Mouse (Mus musculus) hindbrain, embryonic 16.5 days (tissue): Measurements from ENCODE around the gene Mvb12b. TPM values are rescaled to one million over a fixed set of nuclear protein-coding genes. Genes with fewer than 3 reads are reported as not detected.
A peak's percentile ranks its signal among the peaks of the same experiment; 100 is the strongest.

ENCODE experiments used
- ATAC-seq: fragments of 200-750 bp; cut with Nextera tagmentation; 2 replicates; pipeline ENCODE4 v1.8.0; 2017; ENCODE audit warnings: moderate TSS enrichment, moderate library complexity
- H3K27ac ChIP-seq: fragments of 300-500 bp; sonication (generic); 2 replicates; pipeline ENCODE4 v1.5.1; 2014; ENCODE audit warnings: low read depth, mild to moderate bottlenecking, control low read depth, low read length, moderate library complexity
- H3K27me3 ChIP-seq: fragments of 300-500 bp; sonication (generic); replicated peaks from 2 replicates; pipeline ENCODE4 v1.6.1; 2014; ENCODE audit warnings: low read length; ENCODE audit not compliant: control insufficient read depth, insufficient read depth
- H3K36me3 ChIP-seq: fragments of 300-500 bp; sonication (generic); 2 replicates; pipeline ENCODE4 v1.6.1; 2014; ENCODE audit warnings: mild to moderate bottlenecking, low read length, moderate library complexity, mixed read lengths; ENCODE audit not compliant: control insufficient read depth, insufficient read depth
- H3K4me1 ChIP-seq: fragments of 300-500 bp; sonication (generic); 2 replicates; pipeline ENCODE4 v1.6.1; 2014; ENCODE audit warnings: low read depth, low read length; ENCODE audit not compliant: control insufficient read depth, insufficient read depth
- H3K4me2 ChIP-seq: fragments of 300-500 bp; sonication (generic); 2 replicates; pipeline ENCODE4 v1.6.1; 2014; ENCODE audit warnings: mild to moderate bottlenecking, low read length, control low read depth, moderate library complexity
- H3K4me3 ChIP-seq: fragments of 300-500 bp; sonication (generic); 2 replicates; pipeline ENCODE4 v1.5.1; 2014; ENCODE audit warnings: mild to moderate bottlenecking, low read length, control low read depth, moderate library complexity
- H3K9ac ChIP-seq: fragments of 300-500 bp; sonication (generic); 2 replicates; pipeline ENCODE4 v1.6.1; 2014; ENCODE audit warnings: low read depth, mild to moderate bottlenecking, control low read depth, low read length, moderate library complexity
- H3K9me3 ChIP-seq: fragments of 300-500 bp; sonication (generic); 2 replicates; pipeline ENCODE4 v1.6.1; 2014; ENCODE audit warnings: mild to moderate bottlenecking, low read length, moderate library complexity; ENCODE audit not compliant: control insufficient read depth
- WGBS: fragments of 180-500 bp; shearing (Covaris S2); extraction: QIAGEN DNeasy Blood & Tissue Kit; methylation state at CpG from one replicate; pipeline ENCODE4 v1.1.7; 2014; 5-methylcytosine and 5-hydroxymethylcytosine counted together
- polyA plus RNA-seq: library from polyadenylated mRNA; unstranded; fragments of >200 nt; fragmentation: Nextera tagmentation; extraction: Ambion mirVana; gene quantifications from 2 replicates; pipeline ENCODE4 v1.2.1, GENCODE M21; 2015

Gene Mvb12b
- polyA plus RNA-seq, 1 experiment from 2014 or later: 46.5 TPM

- Histone ChIP-seq H3K9me3 (no peaks in the 10 kb centered on the region), H3K4me2 (no peak overlapping the region), H3K4me3 (no peak overlapping the region), H3K4me1 (peaks cover 15% of the 10 kb centered on the region), H3K27me3 (no peaks in the 10 kb centered on the region), H3K9ac (no peak overlapping the region), H3K36me3 (0 out of 2 replicates have a peak, but pooled peaks cover 5% of the 10 kb centered on the region), H3K27ac (peak overlapping the region; percentile 31; the same call in 1 of the 2 replicates)
- ATAC-seq: no peak
- WGBS: 57% methylated on average over 4 of the region's 4 CpGs
These were observed 113.6 kb downstream of the Mvb12b start for GRCm38 (mm10) chr2:33774106-33774505.

GRCm38 (mm10) chr2:33772439-33772838, 115.3 kb downstream of the Mvb12b start:
- no peaks in the 10 kb centered on the region for H3K9me3 ChIP-seq
- H3K4me1 ChIP-seq: peaks cover 15% of the 10 kb centered on the region
- ATAC-seq: no peak
- 0 out of 2 replicates have a peak overlapping the region, but pooled peaks have one; percentile 25 for H3K9ac ChIP-seq
- H3K27ac ChIP-seq: peak overlapping the region; percentile 19
- H3K4me3 ChIP-seq: no peak overlapping the region
- 31% methylated on average over 9 of the region's 9 CpGs for WGBS
- no peaks in the 10 kb centered on the region for H3K27me3 ChIP-seq
- 0 out of 2 replicates have a peak, but pooled peaks cover 2% of the 10 kb centered on the region for H3K36me3 ChIP-seq
- H3K4me2 ChIP-seq: no peak overlapping the region

GRCm38 (mm10) chr2:33771388-33771787, 116.4 kb downstream of the Mvb12b start:
- no peak for ATAC-seq
- H3K4me1 ChIP-seq: peaks cover 15% of the 10 kb centered on the region
- no peaks in the 10 kb centered on the region for H3K9me3 ChIP-seq
- no peak overlapping the region for H3K9ac ChIP-seq
- 47% methylated on average over 10 of the region's 10 CpGs for WGBS
- no peaks in the 10 kb centered on the region for H3K36me3 ChIP-seq
- H3K27ac ChIP-seq: no peak overlapping the region
- H3K4me3 ChIP-seq: no peak overlapping the region
- H3K27me3 ChIP-seq: no peaks in the 10 kb centered on the region
- no peak overlapping the region for H3K4me2 ChIP-seq

GRCm38 (mm10) chr2:33770526-33771130, 117.1 kb downstream of the Mvb12b start:
- WGBS: 81% methylated on average over 4 of the region's 4 CpGs
- Histone ChIP-seq H3K9ac (no peak overlapping the region), H3K4me1 (peaks cover 15% of the 10 kb centered on the region), H3K9me3 (no peaks in the 10 kb centered on the region), H3K36me3 (no peaks in the 10 kb centered on the region), H3K27ac (no peak overlapping the region), H3K4me2 (no peak overlapping the region), H3K27me3 (no peaks in the 10 kb centered on the region), H3K4me3 (no peak overlapping the region)
- ATAC-seq: no peak

- ATAC-seq: no peak
These were observed 123.3 kb downstream of the Mvb12b start for GRCm38 (mm10) chr2:33764476-33764875.

GRCm38 (mm10) chr2:33762210-33762609, 125.5 kb downstream of the Mvb12b start:
- Histone ChIP-seq H3K4me1 (peaks cover 24% of the 10 kb centered on the region), H3K27me3 (no peaks in the 10 kb centered on the region), H3K9me3 (no peaks in the 10 kb centered on the region), H3K36me3 (no peaks in the 10 kb centered on the region), H3K4me3 (no peak overlapping the region), H3K27ac (no peak overlapping the region), H3K9ac (no peak overlapping the region), H3K4me2 (no peak overlapping the region)
- no peak for ATAC-seq
- WGBS: 69% methylated on average over 6 of the region's 6 CpGs

More at GRCm38 (mm10) chr2:33764476-33764875, 123.3 kb downstream of the Mvb12b start:
- WGBS: 39% methylated on average over 5 of the region's 8 CpGs
- H3K4me2 ChIP-seq: no peak overlapping the region
- no peak overlapping the region for H3K4me3 ChIP-seq
- peaks cover 16% of the 10 kb centered on the region for H3K4me1 ChIP-seq
- H3K9ac ChIP-seq: no peak overlapping the region
- no peaks in the 10 kb centered on the region for H3K27me3 ChIP-seq
- H3K9me3 ChIP-seq: no peaks in the 10 kb centered on the region
- H3K36me3 ChIP-seq: no peaks in the 10 kb centered on the region
- no peak overlapping the region for H3K27ac ChIP-seq

- 43% methylated on average over 13 of the region's 13 CpGs for WGBS
- peak; percentile 37; the same call in 1 of the 2 replicates for ATAC-seq
These were observed 127.2 kb downstream of the Mvb12b start for GRCm38 (mm10) chr2:33760571-33760991.

GRCm38 (mm10) chr2:33759447-33759846, 128.3 kb downstream of the Mvb12b start:
- H3K27ac ChIP-seq: peak overlapping the region; percentile 24; the same call in 1 of the 2 replicates
- peaks cover 42% of the 10 kb centered on the region for H3K4me1 ChIP-seq

More at GRCm38 (mm10) chr2:33760571-33760991, 127.2 kb downstream of the Mvb12b start:
- Histone ChIP-seq H3K27ac (no peak overlapping the region), H3K4me3 (no peak overlapping the region), H3K27me3 (no peaks in the 10 kb centered on the region), H3K36me3 (no peaks in the 10 kb centered on the region), H3K9me3 (no peaks in the 10 kb centered on the region), H3K9ac (no peak overlapping the region), H3K4me2 (no peak overlapping the region), H3K4me1 (peaks cover 31% of the 10 kb centered on the region)

GRCm38 (mm10) chr2:33755633-33756020, 132.1 kb downstream of the Mvb12b start:
- H3K4me1 ChIP-seq: peaks cover 64% of the 10 kb centered on the region
- H3K4me3 ChIP-seq: no peak overlapping the region
- H3K9me3 ChIP-seq: no peaks in the 10 kb centered on the region
- H3K36me3 ChIP-seq: no peaks in the 10 kb centered on the region
- 62% methylated on average over 6 of the region's 6 CpGs for WGBS
- no peak overlapping the region for H3K9ac ChIP-seq
- no peak overlapping the region for H3K4me2 ChIP-seq
- H3K27me3 ChIP-seq: no peaks in the 10 kb centered on the region
- H3K27ac ChIP-seq: peak overlapping the region; percentile 24; the same call in 1 of the 2 replicates
- no peak for ATAC-seq

More at GRCm38 (mm10) chr2:33759447-33759846, 128.3 kb downstream of the Mvb12b start:
- Histone ChIP-seq H3K9ac (no peak overlapping the region), H3K9me3 (no peaks in the 10 kb centered on the region), H3K36me3 (no peaks in the 10 kb centered on the region), H3K4me2 (no peak overlapping the region), H3K4me3 (no peak overlapping the region), H3K27me3 (no peaks in the 10 kb centered on the region)
- no peak for ATAC-seq
- 32% methylated on average over 10 of the region's 10 CpGs for WGBS
